Mouse (Mus musculus): Measurements from ENCODE around the gene Ctsd. TPM values are rescaled to one million over a fixed set of nuclear protein-coding genes. Genes with fewer than 3 reads are reported as not detected.

Gene Ctsd
- polyA plus RNA-seq, 1 experiment from 2014 or later, result 135 TPM

GRCm38 (mm10) chr7:142369820-142370219 is 18.0 kb downstream of the Ctsd start:
- no peaks in the 10 kb centered on the region for H3K9me3 ChIP-seq
- H3K27me3 ChIP-seq (ENCODE audit: poor library complexity, severe bottlenecking), result peaks cover 55% of the 10 kb centered on the region
- no peak overlapping the region for H3K4me3 ChIP-seq
- no peak for DNase-seq (ENCODE audit: extremely low spot score, low spot score)
- peaks cover 23% of the 10 kb centered on the region for H3K4me1 ChIP-seq
- WGBS, result 78% methylated on average over 6 of the region's 6 CpGs
- no peak overlapping the region for H3K27ac ChIP-seq
- no peaks in the 10 kb centered on the region for H3K36me3 ChIP-seq (replicated peaks)

- DNase-seq (ENCODE audit: extremely low spot score, low spot score), result no peak
- Histone ChIP-seq H3K4me1 (peaks cover 17% of the 10 kb centered on the region), H3K27ac (no peak overlapping the region), H3K9me3 (no peaks in the 10 kb centered on the region), H3K4me3 (no peak overlapping the region), H3K27me3 (ENCODE audit: poor library complexity, severe bottlenecking) (peaks cover 46% of the 10 kb centered on the region), H3K36me3 (replicated peaks) (no peaks in the 10 kb centered on the region)
- WGBS, result 79% methylated on average over 2 of the region's 2 CpGs
These were observed 19.0 kb downstream of the Ctsd start for GRCm38 (mm10) chr7:142368856-142369255.

GRCm38 (mm10) chr7:142363107-142363506 is 24.7 kb downstream of the Ctsd start:
- WGBS, result 81% methylated on average over 4 of the region's 4 CpGs
- Histone ChIP-seq H3K36me3 (replicated peaks) (no peaks in the 10 kb centered on the region), H3K4me3 (no peak overlapping the region), H3K4me1 (peaks cover 5% of the 10 kb centered on the region; the same call in 1 of the 2 replicates), H3K9me3 (no peaks in the 10 kb centered on the region), H3K27me3 (ENCODE audit: poor library complexity, severe bottlenecking) (no peaks in the 10 kb centered on the region), H3K27ac (no peak overlapping the region)
- no peak for DNase-seq (ENCODE audit: extremely low spot score, low spot score)

GRCm38 (mm10) chr7:142360743-142361142 is 27.1 kb downstream of the Ctsd start:
- Histone ChIP-seq H3K4me3 (no peak overlapping the region), H3K9me3 (no peaks in the 10 kb centered on the region), H3K4me1 (peaks cover 5% of the 10 kb centered on the region; the same call in 1 of the 2 replicates), H3K27me3 (ENCODE audit: poor library complexity, severe bottlenecking) (0 out of 2 replicates have a peak, but pooled peaks cover under 1% of the 10 kb centered on the region), H3K27ac (no peak overlapping the region), H3K36me3 (replicated peaks) (no peaks in the 10 kb centered on the region)
- no peak for DNase-seq (ENCODE audit: extremely low spot score, low spot score)

- no peaks in the 10 kb centered on the region for H3K36me3 ChIP-seq (replicated peaks)
- no peak overlapping the region for H3K4me3 ChIP-seq
- H3K27ac ChIP-seq, result 0 out of 2 replicates have a peak overlapping the region, but pooled peaks have one; percentile 2
- H3K27me3 ChIP-seq (ENCODE audit: poor library complexity, severe bottlenecking), result 0 out of 2 replicates have a peak, but pooled peaks cover 2% of the 10 kb centered on the region
- no peaks in the 10 kb centered on the region for H3K9me3 ChIP-seq
- 81% methylated on average over 8 of the region's 8 CpGs for WGBS
- H3K4me1 ChIP-seq, result peaks cover 15% of the 10 kb centered on the region; the same call in 1 of the 2 replicates
- no peak for DNase-seq (ENCODE audit: extremely low spot score, low spot score)
These were observed 28.7 kb downstream of the Ctsd start for GRCm38 (mm10) chr7:142359129-142359528.

- Histone ChIP-seq H3K27me3 (ENCODE audit: poor library complexity, severe bottlenecking) (0 out of 2 replicates have a peak, but pooled peaks cover 2% of the 10 kb centered on the region), H3K9me3 (no peaks in the 10 kb centered on the region), H3K4me3 (no peak overlapping the region), H3K36me3 (replicated peaks) (no peaks in the 10 kb centered on the region), H3K4me1 (peaks cover 15% of the 10 kb centered on the region; the same call in 1 of the 2 replicates), H3K27ac (no peak overlapping the region)
- no peak for DNase-seq (ENCODE audit: extremely low spot score, low spot score)
- 91% methylated on average over 3 of the region's 3 CpGs for WGBS
These were observed 30.3 kb downstream of the Ctsd start for GRCm38 (mm10) chr7:142357566-142357965.

GRCm38 (mm10) chr7:142354661-142355233 is 33.1 kb downstream of the Ctsd start:
- Histone ChIP-seq H3K27me3 (ENCODE audit: poor library complexity, severe bottlenecking) (0 out of 2 replicates have a peak, but pooled peaks cover 2% of the 10 kb centered on the region), H3K27ac (peak overlapping the region; percentile 8; the same call in 1 of the 2 replicates), H3K4me1 (peaks cover 15% of the 10 kb centered on the region; the same call in 1 of the 2 replicates), H3K36me3 (replicated peaks) (no peaks in the 10 kb centered on the region), H3K4me3 (no peak overlapping the region), H3K9me3 (no peaks in the 10 kb centered on the region)
- DNase-seq (ENCODE audit: extremely low spot score, low spot score), result no peak
- 84% methylated on average over 8 of the region's 8 CpGs for WGBS

GRCm38 (mm10) chr7:142353854-142354253 is 34.0 kb downstream of the Ctsd start:
- Histone ChIP-seq H3K4me3 (no peak overlapping the region), H3K27ac (no peak overlapping the region), H3K4me1 (peaks cover 15% of the 10 kb centered on the region), H3K36me3 (replicated peaks) (no peaks in the 10 kb centered on the region), H3K9me3 (no peaks in the 10 kb centered on the region), H3K27me3 (ENCODE audit: poor library complexity, severe bottlenecking) (0 out of 2 replicates have a peak, but pooled peaks cover 2% of the 10 kb centered on the region)
- 81% methylated on average over 5 of the region's 5 CpGs for WGBS
- no peak for DNase-seq (ENCODE audit: extremely low spot score, low spot score)

GRCm38 (mm10) chr7:142351569-142351968 is 36.3 kb downstream of the Ctsd start:
- Histone ChIP-seq H3K9me3 (no peaks in the 10 kb centered on the region), H3K27me3 (ENCODE audit: poor library complexity, severe bottlenecking) (0 out of 2 replicates have a peak, but pooled peaks cover 2% of the 10 kb centered on the region), H3K4me1 (peaks cover 14% of the 10 kb centered on the region), H3K27ac (no peak overlapping the region), H3K36me3 (replicated peaks) (no peaks in the 10 kb centered on the region), H3K4me3 (no peak overlapping the region)
- no peak for DNase-seq (ENCODE audit: extremely low spot score, low spot score)
- 85% methylated on average over 5 of the region's 5 CpGs for WGBS

- Histone ChIP-seq H3K27me3 (ENCODE audit: poor library complexity, severe bottlenecking) (no peaks in the 10 kb centered on the region), H3K4me3 (no peak overlapping the region), H3K4me1 (peaks cover 4% of the 10 kb centered on the region), H3K27ac (peak overlapping the region; percentile 54; the same call in 1 of the 2 replicates), H3K36me3 (replicated peaks) (no peaks in the 10 kb centered on the region), H3K9me3 (no peaks in the 10 kb centered on the region)
- WGBS, result 41% methylated on average over 9 of the region's 9 CpGs
- no peak for DNase-seq (ENCODE audit: extremely low spot score, low spot score)
These were observed 38.4 kb downstream of the Ctsd start for GRCm38 (mm10) chr7:142349308-142349961.

GRCm38 (mm10) chr7:142347542-142347941 is 40.3 kb downstream of the Ctsd start:
- no peak overlapping the region for H3K27ac ChIP-seq
- no peaks in the 10 kb centered on the region for H3K27me3 ChIP-seq (ENCODE audit: poor library complexity, severe bottlenecking)
- DNase-seq (ENCODE audit: extremely low spot score, low spot score), result no peak
- H3K36me3 ChIP-seq (replicated peaks), result no peaks in the 10 kb centered on the region
- H3K9me3 ChIP-seq, result no peaks in the 10 kb centered on the region
- H3K4me3 ChIP-seq, result no peak overlapping the region
- peaks cover 4% of the 10 kb centered on the region for H3K4me1 ChIP-seq
- WGBS, result 78% methylated on average over 4 of the region's 4 CpGs

- Histone ChIP-seq H3K27me3 (ENCODE audit: poor library complexity, severe bottlenecking) (no peaks in the 10 kb centered on the region), H3K4me3 (no peak overlapping the region), H3K4me1 (0 out of 2 replicates have a peak, but pooled peaks cover 7% of the 10 kb centered on the region), H3K36me3 (replicated peaks) (no peaks in the 10 kb centered on the region), H3K27ac (no peak overlapping the region), H3K9me3 (no peaks in the 10 kb centered on the region)
- no peak for DNase-seq (ENCODE audit: extremely low spot score, low spot score)
- 91% methylated on average over 3 of the region's 3 CpGs for whole genome bisulfite sequencing
These were observed 45.6 kb downstream of the Ctsd start for GRCm38 (mm10) chr7:142342247-142342640.

- H3K4me1 ChIP-seq, result 0 out of 2 replicates have a peak, but pooled peaks cover 7% of the 10 kb centered on the region
- H3K4me3 ChIP-seq, result no peak overlapping the region
- no peaks in the 10 kb centered on the region for H3K36me3 ChIP-seq (replicated peaks)
- no peak for DNase-seq (ENCODE audit: extremely low spot score, low spot score)
- no peaks in the 10 kb centered on the region for H3K27me3 ChIP-seq (ENCODE audit: poor library complexity, severe bottlenecking)
- WGBS, result 82% methylated on average over 10 of the region's 10 CpGs
- no peak overlapping the region for H3K27ac ChIP-seq
- H3K9me3 ChIP-seq, result no peaks in the 10 kb centered on the region
These were observed 46.1 kb downstream of the Ctsd start for GRCm38 (mm10) chr7:142341564-142342246.
